ENCODE assay signal across 25 mouse cellular contexts in genomic region chr9:25200148-25200547, GRCm38 (mm10). TPM values are rescaled to one million over a fixed set of nuclear protein-coding genes. Genes with fewer than 3 reads are reported as not detected.
DNase-seq lines count a peak whose midpoint lies in the region; ATAC-seq and TF ChIP-seq lines count a peak whose summit lies in the region.
"Had no signal": no experiment of that assay in that cellular context is flagged by ENCODE, and none has a peak within 500 bp of the region (broad histone marks: within the 10 kb centered on the region; RNA-seq: fewer than 3 reads in every experiment).

No protein-coding gene starts in this region.

- H3K27ac ChIP-seq in forebrain, embryonic 14.5 days (ENCODE audit: low read depth, low read length) = no peak overlapping the region
- H3K27ac ChIP-seq in forebrain, embryonic 10.5 days = no peak overlapping the region
- H3K27ac ChIP-seq in heart, embryonic 15.5 days = peak overlapping the region; percentile 88
- no peak overlapping the region for H3K27ac ChIP-seq in heart, embryonic 12.5 days (ENCODE audit: poor library complexity, severe bottlenecking)
- H3K27ac ChIP-seq: embryonic facial prominence, embryonic 15.5 days; hindbrain, embryonic 15.5 days; limb, embryonic 12.5 days; midbrain, embryonic 13.5 days; neural tube, embryonic 13.5 days; stomach, embryonic 15.5 days had no signal

- ATAC-seq in forebrain, embryonic 14.5 days = peak; percentile 70; the same call in 1 of the 2 replicates
- no peak for ATAC-seq in heart, embryonic 15.5 days (replicated peaks; ENCODE audit: insufficient number of reproducible peaks, insufficient read depth, low FRiP score, low read depth)
- ATAC-seq in heart, embryonic 12.5 days (ENCODE audit: insufficient number of reproducible peaks, low FRiP score) = no peak
- ATAC-seq: activated CD4-positive, CD25-positive, alpha-beta regulatory T cell, adult 4 months; CD4-positive, CD25-positive, alpha-beta regulatory T cell, adult 4 months; liver, postnatal 0 days; midbrain, embryonic 13.5 days had no signal

- H3K27me3 ChIP-seq in forebrain, embryonic 14.5 days (replicated peaks; ENCODE audit: control insufficient read depth, insufficient read depth, low read length) = no peaks in the 10 kb centered on the region
- no peaks in the 10 kb centered on the region for H3K27me3 ChIP-seq in forebrain, embryonic 10.5 days (ENCODE audit: poor library complexity, severe bottlenecking)
- no peaks in the 10 kb centered on the region for H3K27me3 ChIP-seq in heart, embryonic 15.5 days
- no peaks in the 10 kb centered on the region for H3K27me3 ChIP-seq in heart, embryonic 12.5 days (replicated peaks)
- H3K27me3 ChIP-seq in myocyte (ENCODE audit: control insufficient read depth, insufficient read depth, insufficient read length) = no peaks in the 10 kb centered on the region
- H3K27me3 ChIP-seq: embryonic facial prominence, embryonic 15.5 days; hindbrain, embryonic 15.5 days; limb, embryonic 12.5 days; midbrain, embryonic 13.5 days; neural tube, embryonic 13.5 days; stomach, embryonic 15.5 days had no signal

- 60% methylated on average over 3 of the region's 3 CpGs for WGBS in forebrain, embryonic 14.5 days
- 92% methylated on average over 3 of the region's 3 CpGs for WGBS in forebrain, embryonic 10.5 days
- WGBS in heart, embryonic 15.5 days = 54% methylated on average over 3 of the region's 3 CpGs
- WGBS in heart, embryonic 12.5 days = 63% methylated on average over 3 of the region's 3 CpGs

- H3ac ChIP-seq in myocyte (ENCODE audit: control insufficient read depth, insufficient read length) = no peak overlapping the region

- H3K4me3 ChIP-seq in forebrain, embryonic 14.5 days (ENCODE audit: low read depth, low read length) = no peak overlapping the region
- no peak overlapping the region for H3K4me3 ChIP-seq in forebrain, embryonic 10.5 days
- no peak overlapping the region for H3K4me3 ChIP-seq in heart, embryonic 15.5 days
- H3K4me3 ChIP-seq in heart, embryonic 12.5 days = no peak overlapping the region
- H3K4me3 ChIP-seq in myocyte = no peak overlapping the region
- H3K4me3 ChIP-seq: embryonic facial prominence, embryonic 15.5 days; hindbrain, embryonic 15.5 days; limb, embryonic 12.5 days; midbrain, embryonic 13.5 days; neural tube, embryonic 13.5 days; stomach, embryonic 15.5 days had no signal

- no peaks in the 10 kb centered on the region for H3K4me1 ChIP-seq in forebrain, embryonic 14.5 days (ENCODE audit: control insufficient read depth, insufficient read depth, low read length)
- no peaks in the 10 kb centered on the region for H3K4me1 ChIP-seq in forebrain, embryonic 10.5 days
- peaks cover 26% of the 10 kb centered on the region for H3K4me1 ChIP-seq in heart, embryonic 15.5 days (replicated peaks)
- H3K4me1 ChIP-seq in heart, embryonic 12.5 days (replicated peaks) = peaks cover 27% of the 10 kb centered on the region
- H3K4me1 ChIP-seq: embryonic facial prominence, embryonic 15.5 days; hindbrain, embryonic 15.5 days; limb, embryonic 12.5 days; neural tube, embryonic 13.5 days had no signal

- TF ChIP-seq POLR2A in myocyte (IDR thresholded peaks at IDR 0.05; ENCODE audit: insufficient read length, low read depth) = no peak

- H3K36me3 ChIP-seq in forebrain, embryonic 14.5 days (ENCODE audit: control insufficient read depth, insufficient read depth, low read length) = no peaks in the 10 kb centered on the region
- no peaks in the 10 kb centered on the region for H3K36me3 ChIP-seq in forebrain, embryonic 10.5 days (replicated peaks)
- no peaks in the 10 kb centered on the region for H3K36me3 ChIP-seq in heart, embryonic 15.5 days
- no peaks in the 10 kb centered on the region for H3K36me3 ChIP-seq in heart, embryonic 12.5 days
- H3K36me3 ChIP-seq in myocyte (ENCODE audit: control insufficient read depth, insufficient read depth) = no peaks in the 10 kb centered on the region
- H3K36me3 ChIP-seq: embryonic facial prominence, embryonic 15.5 days; hindbrain, embryonic 15.5 days; limb, embryonic 12.5 days; midbrain, embryonic 13.5 days; neural tube, embryonic 13.5 days; stomach, embryonic 15.5 days had no signal

- H3K9me3 ChIP-seq in forebrain, embryonic 14.5 days (replicated peaks; ENCODE audit: control insufficient read depth, low read length) = no peaks in the 10 kb centered on the region
- H3K9me3 ChIP-seq in forebrain, embryonic 10.5 days = no peaks in the 10 kb centered on the region
- no peaks in the 10 kb centered on the region for H3K9me3 ChIP-seq in heart, embryonic 15.5 days (replicated peaks)
- peaks cover 1% of the 10 kb centered on the region for H3K9me3 ChIP-seq in heart, embryonic 12.5 days (replicated peaks)
- H3K9me3 ChIP-seq: embryonic facial prominence, embryonic 15.5 days; hindbrain, embryonic 15.5 days; midbrain, embryonic 13.5 days; neural tube, embryonic 13.5 days; stomach, embryonic 15.5 days had no signal

- H3K79me2 ChIP-seq in myocyte (ENCODE audit: control insufficient read depth, insufficient read depth) = no peaks in the 10 kb centered on the region

- no peak overlapping the region for H3K4me2 ChIP-seq in forebrain, embryonic 14.5 days (ENCODE audit: low read length)
- H3K4me2 ChIP-seq in heart, embryonic 15.5 days = no peak overlapping the region
- no peak overlapping the region for H3K4me2 ChIP-seq in heart, embryonic 12.5 days
- peak overlapping the region; percentile 0 for H3K4me2 ChIP-seq in myocyte (ENCODE audit: low read depth)
- H3K4me2 ChIP-seq: embryonic facial prominence, embryonic 15.5 days; hindbrain, embryonic 15.5 days; limb, embryonic 12.5 days; liver, embryonic 11.5 days; midbrain, embryonic 13.5 days; neural tube, embryonic 13.5 days; stomach, embryonic 15.5 days had no signal

- peak; percentile 53 for DNase-seq in forebrain, embryonic 14.5 days (ENCODE audit: low spot score)
- no peak for DNase-seq in forebrain, embryonic 10.5 days (ENCODE audit: extremely low spot score, low spot score)
- DNase-seq in retina, postnatal 1 day = peak; percentile 5
- no peak for DNase-seq in retina, embryonic 14.5 days (ENCODE audit: low spot score)
- DNase-seq in urinary bladder, postnatal 10 days (ENCODE audit: low spot score) = no peak
- DNase-seq: adrenal gland, postnatal 10 days; cerebellum, adult 8-10 months; gastrocnemius, postnatal 14 days; kidney, adult 8-10 months; kidney, postnatal 10 days; liver, postnatal 0 days; lung, postnatal 14 days; thymus, postnatal 36 days had no signal

- no peak overlapping the region for H3K9ac ChIP-seq in forebrain, embryonic 14.5 days (ENCODE audit: low read length)
- H3K9ac ChIP-seq in heart, embryonic 15.5 days = no peak overlapping the region
- no peak overlapping the region for H3K9ac ChIP-seq in heart, embryonic 12.5 days
- H3K9ac ChIP-seq: embryonic facial prominence, embryonic 15.5 days; hindbrain, embryonic 15.5 days; limb, embryonic 12.5 days; liver, postnatal 0 days; midbrain, embryonic 13.5 days; neural tube, embryonic 13.5 days; stomach, embryonic 15.5 days had no signal

TF ChIP-seq in myocyte, 11 proteins besides CTCF, POLR2A, EP300 and RAD21:
- TF ChIP-seq MAX (IDR thresholded peaks at IDR 0.05; ENCODE audit: low read depth) (no peak), CEBPB (IDR thresholded peaks at IDR 0.05; ENCODE audit: insufficient read depth, poor library complexity, severe bottlenecking) (peak; percentile 26; the same call in 1 of the 2 replicates), USF1 (IDR thresholded peaks at IDR 0.05; ENCODE audit: low read depth) (no peak)

RNA-seq across cellular contexts. Expression of gene Herpud2, which starts 48.5 kb away (rescaled TPM):
- 25.3 and 31.6 TPM in 2 replicates for polyA plus RNA-seq in forebrain, embryonic 14.5 days (2014; fragmentation: Nextera tagmentation; extraction: Ambion mirVana)
- 22.1 and 24.2 TPM in 2 replicates for polyA plus RNA-seq in forebrain, embryonic 10.5 days (2016; fragmentation: Nextera tagmentation; extraction: Ambion mirVana)
- polyA plus RNA-seq in heart, embryonic 15.5 days (2015; fragmentation: Nextera tagmentation; extraction: Ambion mirVana) = 29.2 and 33.2 TPM in 2 replicates
- 37.0 and 38.1 TPM in 2 replicates for polyA plus RNA-seq in heart, embryonic 12.5 days (2016; fragmentation: Nextera tagmentation; extraction: Ambion mirVana)
- 18.8 TPM for polyA plus RNA-seq in myocyte (2012; fragmentation: generic; extraction: Trizol)

RNA-seq across cellular contexts. Expression of gene Sept7, which starts 52.1 kb away (rescaled TPM):
- polyA plus RNA-seq in forebrain, embryonic 14.5 days (2014; fragmentation: Nextera tagmentation; extraction: Ambion mirVana) = 270 and 293 TPM in 2 replicates
- polyA plus RNA-seq in forebrain, embryonic 10.5 days (2016; fragmentation: Nextera tagmentation; extraction: Ambion mirVana) = 214 and 245 TPM in 2 replicates
- polyA plus RNA-seq in heart, embryonic 15.5 days (2015; fragmentation: Nextera tagmentation; extraction: Ambion mirVana) = 225 and 252 TPM in 2 replicates
- 299 and 306 TPM in 2 replicates for polyA plus RNA-seq in heart, embryonic 12.5 days (2016; fragmentation: Nextera tagmentation; extraction: Ambion mirVana)
- 43.8 TPM for polyA plus RNA-seq in myocyte (2012; fragmentation: generic; extraction: Trizol)

Comparison
In these comparisons a context has a peak if more than half of its experiments do, and no peak if none do; other contexts are left out.
1. DNase-seq: peak in forebrain, embryonic 14.5 days (single experiment) and retina, postnatal 1 day (single experiment); none in forebrain, embryonic 10.5 days (single experiment), retina, embryonic 14.5 days (single experiment) and urinary bladder, postnatal 10 days (single experiment).